Mouse (Mus musculus): Measurements from ENCODE around the gene Gm20479. TPM values are rescaled to one million over a fixed set of nuclear protein-coding genes. Genes with fewer than 3 reads are reported as not detected.

Gm20479 gene
- total and polyA plus RNA-seq, 3 experiments: 2.7 TPM; not detected in 2

- no peak overlapping the region; the same call in 1 of the 2 replicates for H3K9ac ChIP-seq (ENCODE audit: control insufficient read depth, low read depth, low read length, poor library complexity, severe bottlenecking)
- no peaks in the 10 kb centered on the region for H3K79me2 ChIP-seq (ENCODE audit: control insufficient read depth, insufficient read depth, low read length, poor library complexity)
- DNase-seq (ENCODE audit: low read depth, low spot score): peak; percentile 86
- 0 out of 4 replicates have a peak, but pooled peaks cover 0 to 3% of the 10 kb centered on the region in 2 experiments for H3K4me1 ChIP-seq (ENCODE audit: control insufficient read depth in 1 of 2, insufficient read depth in 2 of 2, low read length in 2 of 2)
- H3K27me3 ChIP-seq (ENCODE audit: control insufficient read depth in 1 of 2, insufficient read depth in 2 of 2, low read length in 2 of 2): no peaks in the 10 kb centered on the region
- no peak overlapping the region for H3K27ac ChIP-seq (ENCODE audit: control insufficient read depth, low read depth, low read length)
- no peaks in the 10 kb centered on the region for H3K9me3 ChIP-seq (replicated peaks; ENCODE audit: insufficient read depth, low read length)
- H3K4me3 ChIP-seq (ENCODE audit: control insufficient read depth in 1 of 2, insufficient read depth in 1 of 2, low read depth in 2 of 2, low read length in 2 of 2): no peak overlapping the region
- no peak for TF ChIP-seq E2F4 (IDR thresholded peaks at IDR 0.05; ENCODE audit: borderline replicate concordance, low read depth, low read length)
- TF ChIP-seq RAD21 (IDR thresholded peaks at IDR 0.05; ENCODE audit: low read depth, low read length): peak; percentile 73
- TF ChIP-seq HCFC1 (IDR thresholded peaks at IDR 0.05; ENCODE audit: low read depth, low read length): no peak
- TF ChIP-seq MAFK (IDR thresholded peaks at IDR 0.05; ENCODE audit: borderline replicate concordance, low read depth, low read length): no peak
- peak; percentile 95 for TF ChIP-seq MXI1 (IDR thresholded peaks at IDR 0.05; ENCODE audit: low read depth, low read length)
- TF ChIP-seq USF2 (IDR thresholded peaks at IDR 0.05; ENCODE audit: borderline replicate concordance in 1 of 2, insufficient read depth in 1 of 2, low read depth in 1 of 2, low read length in 2 of 2): peak in 1 of 2 experiments; percentile 23; a peak in 1 of 4 replicates
- TF ChIP-seq MAX (IDR thresholded peaks at IDR 0.05; ENCODE audit: low read length): peak; percentile 84
- TF ChIP-seq SMC3 (IDR thresholded peaks at IDR 0.05; ENCODE audit: low read depth, low read length): peak; percentile 96
- no peak for TF ChIP-seq RCOR1 (IDR thresholded peaks at IDR 0.05; ENCODE audit: low read depth, low read length)
- TF ChIP-seq ZC3H11A (IDR thresholded peaks at IDR 0.05; ENCODE audit: low read depth, low read length): peak; percentile 72
- TF ChIP-seq CTCF (IDR thresholded peaks at IDR 0.05 in 2 of 3, conservative IDR thresholded peaks at IDR 0.05 in 1 of 3; ENCODE audit: control insufficient read depth in 1 of 3, insufficient read depth in 1 of 3, low read depth in 2 of 3, low read length in 3 of 3, poor library complexity in 1 of 3, severe bottlenecking in 1 of 3): peak; percentile 84 to 94 (median 93)
- TF ChIP-seq ZMIZ1 (IDR thresholded peaks at IDR 0.05; ENCODE audit: low read depth, low read length): no peak
- TF ChIP-seq EP300 (IDR thresholded peaks at IDR 0.05; ENCODE audit: low read depth in 1 of 2, low read length in 2 of 2): no peak
- TF ChIP-seq USF1 (IDR thresholded peaks at IDR 0.05; ENCODE audit: low read depth, low read length): peak; percentile 87
- peak; percentile 79 for TF ChIP-seq SIN3A (IDR thresholded peaks at IDR 0.05; ENCODE audit: low read length)
- peak; percentile 89 for TF ChIP-seq MYC (IDR thresholded peaks at IDR 0.05; ENCODE audit: low read depth, low read length)
- TF ChIP-seq MAZ (IDR thresholded peaks at IDR 0.05; ENCODE audit: low read depth, low read length): no peak
- peak; percentile 85 for TF ChIP-seq NRF1 (IDR thresholded peaks at IDR 0.05; ENCODE audit: insufficient read depth, low read depth, low read length, poor library complexity, severe bottlenecking)
- peaks cover 0 to 2% of the 10 kb centered on the region in 2 experiments; a peak in 1 of 4 replicates for H3K36me3 ChIP-seq (ENCODE audit: control insufficient read depth in 1 of 2, insufficient read depth in 2 of 2, low read length in 2 of 2)
Measured at GRCm38 (mm10) chr7:27397048-27397949, 40.1 kb upstream of the Gm20479 start.

Data from MEL (cell line).